Mouse (Mus musculus) heart, adult 2 months (tissue): ENCODE data around the gene Ccdc137. TPM values are rescaled to one million over a fixed set of nuclear protein-coding genes. Genes with fewer than 3 reads are reported as not detected.
A peak's percentile ranks its signal among the peaks of the same experiment; 100 is the strongest.

Source experiments
- DNase-seq, 2 experiments: peaks; one replicate each; pipeline ENCODE4 v3.0.0; 2021
- H3K27ac ChIP-seq: fragments of 200-600 bp; 2 replicates; pipeline ENCODE4 v1.8.1; 2022
- H3K27me3 ChIP-seq: fragments of 200-500 bp; 2 replicates; pipeline ENCODE4 v1.6.1; 2012; ENCODE audit warnings: mild to moderate bottlenecking, low read length, inconsistent platforms, mixed read lengths; ENCODE audit not compliant: control insufficient read depth, insufficient read depth
- H3K36me3 ChIP-seq: fragments of 200-500 bp; 2 replicates; pipeline ENCODE4 v1.6.1; 2012; ENCODE audit warnings: low read length, inconsistent platforms; ENCODE audit not compliant: control insufficient read depth, insufficient read depth
- H3K4me1 ChIP-seq: fragments of 200-500 bp; 2 replicates; pipeline ENCODE4 v1.6.1; 2011; ENCODE audit warnings: low read length; ENCODE audit not compliant: control insufficient read depth, insufficient read depth
- H3K4me3 ChIP-seq: fragments of 200-600 bp; 2 replicates; pipeline ENCODE4 v1.8.1; 2022
- H3K79me2 ChIP-seq: fragments of 200-500 bp; replicated peaks from 2 replicates; pipeline ENCODE4 v1.6.1; 2012; ENCODE audit warnings: mild to moderate bottlenecking, inconsistent platforms, low read length, moderate library complexity, mixed read lengths; ENCODE audit not compliant: control insufficient read depth, insufficient read depth
- H3K9ac ChIP-seq: fragments of 200-500 bp; 2 replicates; pipeline ENCODE4 v1.6.1; 2012; ENCODE audit warnings: low read depth, mild to moderate bottlenecking, control low read depth, inconsistent platforms, low read length, mixed read lengths
- CTCF ChIP-seq: fragments of 200-600 bp; IDR thresholded peaks from 2 replicates; pipeline ENCODE4 v1.8.1; 2022; ENCODE audit warnings: antibody characterized with exemption, mild to moderate bottlenecking, moderate library complexity
- EP300 ChIP-seq: fragments of 200-500 bp; IDR thresholded peaks from 2 replicates; pipeline ENCODE4 v1.6.1; 2011; ENCODE audit warnings: low read depth, low read length, control low read depth; ENCODE audit not compliant: insufficient read depth
- POLR2A ChIP-seq: fragments of 200-500 bp; IDR thresholded peaks from 2 replicates; pipeline ENCODE4 v1.6.1; 2011; ENCODE audit warnings: mild to moderate bottlenecking, low read depth, low read length, control low read depth; ENCODE audit not compliant: insufficient read depth
- WGBS: fragments of 180-500 bp; shearing (Covaris S2); methylation state at CpG from one replicate; pipeline ENCODE4 v1.1.7; 2018; 5-methylcytosine and 5-hydroxymethylcytosine counted together
- intact Hi-C: fragments of 180-260 bp; cut with DNase I; formaldehyde crosslinking; loops from one replicate; pipeline ENCODE4 v1.15.1; 2025
- polyA plus RNA-seq: library from polyadenylated mRNA; depleted of rRNA; stranded (reverse); fragments of >200 nt; gene quantifications from 2 replicates; pipeline ENCODE4 v1.2.3, GENCODE M21; 2012
- total RNA-seq, 2 experiments: library from RNA; stranded (reverse); gene quantifications; 2 replicates each; pipeline ENCODE4 v1.2.3; 2021

Gene Ccdc137
- total and polyA plus RNA-seq, 3 experiments = 5.8 to 6.7 (median 6.0) TPM

- Histone ChIP-seq H3K79me2 (no peaks in the 10 kb centered on the region), H3K4me1 (no peaks in the 10 kb centered on the region), H3K27ac (no peak overlapping the region), H3K36me3 (no peaks in the 10 kb centered on the region), H3K9ac (no peak overlapping the region), H3K4me3 (no peak overlapping the region), H3K27me3 (no peaks in the 10 kb centered on the region)
- no peak for TF ChIP-seq EP300
- no peak for TF ChIP-seq POLR2A
- TF ChIP-seq CTCF = no peak
- 95% methylated on average over 4 of the region's 4 CpGs for WGBS
- DNase-seq = no peak
- intact Hi-C loops = no loop called here
These were observed 3.0 kb upstream of the Ccdc137 start for GRCm38 (mm10) chr11:120454965-120455364.

DNA sequence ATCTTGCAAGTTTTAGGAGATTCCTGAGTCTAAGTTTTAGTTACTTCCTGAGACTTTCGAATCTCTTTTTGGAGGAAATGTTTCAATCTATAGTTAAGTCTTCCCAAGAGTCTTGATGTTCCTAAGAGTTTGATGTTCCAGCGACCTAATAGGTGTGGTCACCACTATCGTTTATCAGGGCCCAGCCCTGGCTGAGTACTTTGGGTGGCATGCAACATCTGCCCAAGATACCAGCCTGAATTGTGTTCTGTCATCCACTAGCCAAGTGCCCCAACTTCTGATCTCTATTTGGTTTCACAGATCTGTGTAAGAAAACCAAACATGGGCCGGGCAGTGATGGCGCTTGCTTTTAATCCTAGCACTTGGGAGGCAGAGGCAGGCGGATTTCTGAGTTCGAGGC, 2.5 kb upstream of the Ccdc137 start:
- no peak overlapping the region for H3K4me3 ChIP-seq
- intact Hi-C loops = no loop called here
- H3K4me1 ChIP-seq = no peaks in the 10 kb centered on the region
- H3K79me2 ChIP-seq = no peaks in the 10 kb centered on the region
- no peak overlapping the region for H3K9ac ChIP-seq
- 92% methylated on average over 7 of the region's 7 CpGs for WGBS
- no peak for TF ChIP-seq EP300
- TF ChIP-seq POLR2A = no peak
- no peak for TF ChIP-seq CTCF
- no peak for DNase-seq
- no peak overlapping the region for H3K27ac ChIP-seq
- H3K27me3 ChIP-seq = no peaks in the 10 kb centered on the region
- H3K36me3 ChIP-seq = no peaks in the 10 kb centered on the region

GRCm38 (mm10) chr11:120457370-120457769, 545 bp upstream of the Ccdc137 start:
- DNase-seq = peak in 1 of 2 experiments; percentile 14
- 6% methylated on average over 14 of the region's 14 CpGs for WGBS

GRCm38 (mm10) chr11:120458847-120459597, 1.1 kb downstream of the Ccdc137 start:
- no peak for TF ChIP-seq EP300
- TF ChIP-seq CTCF = peak; percentile 41
- 57% methylated on average over 6 of the region's 6 CpGs for WGBS
- Histone ChIP-seq H3K27ac (no peak overlapping the region; the same call in 1 of the 2 replicates), H3K36me3 (no peaks in the 10 kb centered on the region), H3K27me3 (no peaks in the 10 kb centered on the region), H3K4me1 (no peaks in the 10 kb centered on the region), H3K4me3 (peak overlapping the region; percentile 85), H3K79me2 (no peaks in the 10 kb centered on the region), H3K9ac (no peak overlapping the region)
- intact Hi-C loops = no loop called here
- DNase-seq = no peak

More at GRCm38 (mm10) chr11:120457370-120457769, 545 bp upstream of the Ccdc137 start:
- TF ChIP-seq POLR2A = no peak
- no peak for TF ChIP-seq EP300
- no peak for TF ChIP-seq CTCF
- Histone ChIP-seq H3K9ac (peak overlapping the region; percentile 84), H3K27ac (peak overlapping the region; percentile 92), H3K4me3 (peak overlapping the region; percentile 85), H3K27me3 (no peaks in the 10 kb centered on the region), H3K4me1 (no peaks in the 10 kb centered on the region), H3K36me3 (no peaks in the 10 kb centered on the region), H3K79me2 (no peaks in the 10 kb centered on the region)
- intact Hi-C loops = loop anchor here (2.0 kb wide), 1 partner anchor 21 kb away; the partner anchor contains the start of gene Nploc4

DNA sequence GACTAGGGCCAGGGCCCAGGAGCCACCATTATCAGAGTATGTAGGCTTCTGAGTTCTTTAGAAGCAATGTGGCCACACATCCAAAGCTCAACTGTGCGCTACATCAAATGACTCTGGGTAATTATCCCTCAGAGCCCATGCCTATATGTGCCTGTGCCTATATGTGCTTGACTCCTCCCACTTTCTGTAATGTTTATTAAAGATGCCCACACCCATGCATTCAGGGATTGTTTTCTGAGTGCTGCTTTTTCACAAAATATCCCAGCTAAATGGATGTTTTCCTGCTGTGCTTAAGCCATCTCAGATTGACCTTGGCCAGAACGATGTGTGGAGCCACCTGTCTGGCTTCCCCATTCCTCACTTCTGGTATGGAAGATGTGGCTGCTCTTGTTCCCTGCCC, 5.6 kb downstream of the Ccdc137 start:
- H3K9ac ChIP-seq = no peak overlapping the region
- no peak for DNase-seq

DNA sequence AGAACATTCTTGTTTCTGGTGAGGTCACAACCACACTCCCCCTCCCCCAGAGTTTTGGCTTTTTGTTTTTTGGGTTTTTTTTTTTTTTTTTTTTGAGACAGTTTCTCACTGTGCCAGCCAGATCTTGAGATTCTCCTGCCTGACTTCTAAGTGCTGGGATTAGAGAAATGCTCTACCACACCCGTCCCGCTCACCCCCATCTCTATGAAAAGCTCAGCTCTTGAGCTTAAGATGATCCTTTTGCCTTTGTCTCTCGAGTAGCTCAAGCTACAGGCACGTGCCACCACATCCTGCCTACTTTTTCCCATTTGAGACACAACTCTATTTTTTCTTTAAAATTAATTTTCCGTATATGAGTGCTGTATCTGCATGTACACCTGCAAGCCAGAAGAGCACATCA, 6.5 kb downstream of the Ccdc137 start:
- 85% methylated on average over 5 of the region's 5 CpGs for WGBS
- no peak overlapping the region for H3K27ac ChIP-seq
- no peaks in the 10 kb centered on the region for H3K27me3 ChIP-seq
- H3K36me3 ChIP-seq = no peaks in the 10 kb centered on the region
- no peaks in the 10 kb centered on the region; the same call in 1 of the 2 replicates for H3K79me2 ChIP-seq
- H3K4me3 ChIP-seq = no peak overlapping the region
- TF ChIP-seq POLR2A = no peak
- no peak for TF ChIP-seq EP300
- no peak for TF ChIP-seq CTCF
- intact Hi-C loops = no loop called here
- H3K9ac ChIP-seq = no peak overlapping the region
- H3K4me1 ChIP-seq = peaks cover 3% of the 10 kb centered on the region
- DNase-seq = no peak

More for the DNA sequence above, 5.6 kb downstream of the Ccdc137 start:
- H3K27ac ChIP-seq = no peak overlapping the region
- 85% methylated on average over 2 of the region's 2 CpGs for WGBS
- H3K36me3 ChIP-seq = no peaks in the 10 kb centered on the region
- intact Hi-C loops = no loop called here
- H3K27me3 ChIP-seq = no peaks in the 10 kb centered on the region
- H3K4me1 ChIP-seq = peaks cover 3% of the 10 kb centered on the region
- no peak for TF ChIP-seq POLR2A
- TF ChIP-seq EP300 = no peak
- no peak for TF ChIP-seq CTCF
- no peak overlapping the region for H3K4me3 ChIP-seq
- no peaks in the 10 kb centered on the region; the same call in 1 of the 2 replicates for H3K79me2 ChIP-seq
